Mouse (Mus musculus): ENCODE measurements around the gene Mtpn. TPM values are rescaled to one million over a fixed set of nuclear protein-coding genes. Genes with fewer than 3 reads are reported as not detected.

Mtpn gene
- polyA plus RNA-seq, 1 experiment from 2014 or later, result 226 TPM

- Histone ChIP-seq H3K27ac (no peak overlapping the region), H3K79me2 (ENCODE audit: inconsistent target) (no peaks in the 10 kb centered on the region), H3K36me3 (ENCODE audit: inconsistent target) (no peaks in the 10 kb centered on the region), H3K4me3 (ENCODE audit: inconsistent target) (no peak overlapping the region)
- WGBS (ENCODE audit: missing documents), result 93% methylated on average over 5 of the region's 5 CpGs
These were observed 59.9 kb downstream of the Mtpn start for GRCm38 (mm10) chr6:35479651-35480335.

DNA sequence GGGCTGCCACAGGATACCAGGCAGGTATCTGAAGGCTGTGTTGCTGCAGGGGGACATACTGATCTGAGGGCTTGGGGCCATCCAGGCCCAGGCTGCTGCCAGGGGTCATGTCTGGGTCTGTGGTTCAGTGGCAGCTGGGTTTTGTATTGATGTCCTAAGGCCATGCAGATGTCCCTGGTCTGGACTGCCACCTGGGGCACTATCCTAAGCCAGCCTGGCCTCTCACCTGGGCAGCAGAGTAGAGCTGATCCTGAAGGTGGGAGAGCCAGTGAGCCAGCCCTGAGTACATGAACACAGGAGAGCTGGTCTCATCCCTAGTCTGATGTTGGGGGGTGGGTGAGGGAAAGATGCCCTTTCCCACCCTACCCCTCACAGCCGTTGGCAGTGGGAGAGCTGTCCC is 62.9 kb downstream of the Mtpn start:
- Histone ChIP-seq H3K4me3 (ENCODE audit: inconsistent target) (no peak overlapping the region), H3K79me2 (ENCODE audit: inconsistent target) (no peaks in the 10 kb centered on the region), H3K27ac (no peak overlapping the region), H3K36me3 (ENCODE audit: inconsistent target) (no peaks in the 10 kb centered on the region)
- WGBS (ENCODE audit: missing documents), result 60% methylated on average over 1 of the region's 1 CpGs

DNA sequence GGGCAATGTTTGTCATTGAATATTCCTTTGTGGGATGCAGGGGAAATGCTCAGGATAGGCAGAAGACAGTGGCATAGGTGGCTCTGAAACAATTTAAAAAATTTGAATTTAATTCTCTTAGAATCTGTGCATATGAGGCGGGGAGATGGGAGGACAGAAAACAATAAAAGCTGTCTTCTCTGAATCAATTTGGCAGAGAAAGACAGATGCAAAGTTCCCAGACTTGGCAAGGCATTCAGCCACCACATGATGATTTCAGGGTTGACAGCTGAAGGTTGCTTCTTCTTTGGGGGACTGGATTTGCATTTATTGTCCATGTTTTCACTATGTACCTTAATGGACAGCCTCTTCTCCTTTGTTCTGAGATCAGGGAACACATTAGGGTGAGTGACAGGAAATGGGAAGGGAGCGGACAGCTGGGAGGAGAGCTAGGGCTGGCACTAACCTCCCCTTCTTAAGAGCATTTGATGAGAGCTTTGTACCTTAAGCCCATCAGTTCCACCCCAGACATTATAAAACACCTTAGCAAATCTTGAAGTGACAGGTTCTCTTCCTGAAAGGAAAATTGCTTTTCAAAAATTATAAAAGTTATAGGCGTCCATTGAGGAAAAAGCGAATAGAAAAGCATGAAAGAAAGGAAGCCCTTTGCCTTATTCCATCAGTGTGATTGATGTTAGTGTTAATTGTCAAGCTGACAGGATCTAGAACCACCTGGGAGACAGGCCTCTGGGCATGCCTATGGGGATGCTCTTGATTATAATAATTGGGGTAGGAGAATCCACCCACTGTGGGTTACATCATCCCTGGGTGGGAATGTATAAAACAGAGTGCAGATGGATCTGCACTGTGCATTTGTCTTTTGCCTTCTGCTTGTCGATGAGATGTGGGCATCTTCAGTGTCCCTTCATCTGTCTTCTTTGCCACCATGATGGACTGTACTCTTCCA is 76.0 kb downstream of the Mtpn start:
- no peaks in the 10 kb centered on the region for H3K36me3 ChIP-seq (ENCODE audit: inconsistent target)
- H3K79me2 ChIP-seq (ENCODE audit: inconsistent target), result no peaks in the 10 kb centered on the region
- no peak overlapping the region for H3K4me3 ChIP-seq (ENCODE audit: inconsistent target)
- no peak overlapping the region for H3K27ac ChIP-seq
- whole genome bisulfite sequencing (ENCODE audit: missing documents), result 98% methylated on average over 5 of the region's 5 CpGs

- H3K79me2 ChIP-seq (ENCODE audit: inconsistent target), result no peaks in the 10 kb centered on the region
- H3K36me3 ChIP-seq (ENCODE audit: inconsistent target), result no peaks in the 10 kb centered on the region
- no peak overlapping the region for H3K4me3 ChIP-seq (ENCODE audit: inconsistent target)
- H3K27ac ChIP-seq, result no peak overlapping the region
- 89% methylated on average over 1 of the region's 1 CpGs for WGBS (ENCODE audit: missing documents)
These were observed 77.2 kb downstream of the Mtpn start for GRCm38 (mm10) chr6:35462484-35462883.

Other genes starting within 250 kb of the Mtpn start
- not detected in 3 replicates for gene Slc13a4, start 231.8 kb downstream of the Mtpn start, polyA plus RNA-seq (2018)
- not detected in 3 replicates for gene Fam180a, start 213.7 kb downstream of the Mtpn start, polyA plus RNA-seq (2018)

Data from macrophage (primary cell).